Mouse (Mus musculus): ENCODE measurements around the gene Fam149b.

DNA sequence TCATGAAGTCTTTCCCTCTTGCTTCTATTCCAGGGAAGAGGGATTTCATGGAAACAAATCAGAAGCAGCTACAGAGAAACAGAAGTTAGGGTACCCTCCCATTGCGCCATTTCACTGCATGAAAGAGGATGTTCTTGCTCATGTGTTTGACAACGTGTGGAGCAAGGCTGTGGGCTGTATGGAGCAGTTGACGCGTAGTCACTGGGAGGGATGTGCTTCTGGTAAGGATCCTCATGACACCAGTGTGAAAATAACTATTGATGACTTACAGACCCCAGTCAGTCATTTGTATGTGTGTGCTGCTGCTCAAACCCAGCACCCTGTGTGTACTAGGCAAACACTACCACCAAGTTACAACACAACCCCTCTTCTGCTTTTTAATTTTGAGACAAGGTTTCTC is 15.3 kb downstream of the Fam149b start:
- TF ChIP-seq CHD1 (IDR thresholded peaks at IDR 0.05; ENCODE audit: low read depth, low read length) = no peak
- TF ChIP-seq E2F4 (IDR thresholded peaks at IDR 0.05; ENCODE audit: borderline replicate concordance, low read depth, low read length) = no peak
